Mouse (Mus musculus) c-Kit-positive CD71-positive TER-119-negative erythroid progenitor cells, embryonic 14.5 days (primary cell): ENCODE data around the gene Ghrl.
"Not testable (repeated sequence)": the region's sequence is repeated elsewhere in the genome, so short reads cannot be mapped to it uniquely, and the experiment has no call there.

Experiments used
- DNase-seq: peaks from one replicate; pipeline ENCODE4 v3.0.0-alpha.2; 2013; ENCODE audit warnings: low read depth

Gene Ghrl

GRCm38 (mm10) chr6:113696582-113697221 lies 23.0 kb downstream of the Ghrl start, which contains the start of gene Tatdn2:
Tatdn2 (plus strand) TSS chr6:113697050.
- DNase-seq: peak; percentile 90

DNA sequence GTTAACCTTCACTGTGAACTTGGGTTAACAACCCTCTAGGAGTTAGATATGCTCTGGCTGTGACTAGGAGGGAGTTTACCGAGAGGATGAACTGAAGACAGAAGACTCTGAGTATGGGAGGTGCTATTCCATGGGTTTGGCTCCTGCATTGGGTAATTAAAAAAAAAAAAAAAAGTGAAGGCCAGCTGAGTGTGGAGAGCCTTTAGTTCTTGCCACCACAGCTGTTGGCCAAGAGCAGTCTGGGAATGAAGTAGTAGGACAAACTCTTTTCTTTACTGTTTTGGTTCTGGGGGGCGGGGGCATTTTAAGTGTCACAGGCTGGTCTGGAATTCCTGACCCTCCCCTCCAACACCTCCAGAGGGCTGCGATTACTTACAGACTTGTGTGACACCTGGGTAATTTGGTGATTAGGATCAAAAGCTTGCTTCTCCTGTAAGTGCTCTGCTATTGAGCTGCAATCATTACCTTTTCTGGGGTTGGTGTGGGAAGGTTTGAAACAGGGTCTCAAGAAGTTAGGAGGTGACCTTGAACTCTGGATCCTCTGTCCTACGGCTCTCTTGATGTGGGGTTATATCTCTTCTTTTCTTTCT lies 23.8 kb downstream of the Ghrl start:
- DNase-seq: no peak

DNA sequence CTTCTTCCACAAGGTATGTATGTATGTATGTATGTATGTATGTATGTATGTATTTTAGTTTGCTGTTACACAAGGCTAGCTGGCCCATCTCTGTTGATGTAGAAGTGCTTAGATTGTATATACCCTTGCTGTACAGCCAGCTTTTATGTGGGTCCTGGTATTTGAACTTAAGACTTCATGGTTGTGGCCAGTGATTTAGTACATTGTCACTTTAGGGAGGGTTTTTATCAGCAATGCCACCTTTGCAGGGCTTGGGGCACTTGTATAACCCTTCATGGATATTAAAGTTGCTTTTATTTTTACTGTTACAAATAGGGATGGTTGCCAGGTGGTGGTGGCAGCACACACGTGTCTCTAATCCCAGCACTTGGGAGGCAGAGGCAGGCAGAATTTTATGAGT lies 24.5 kb downstream of the Ghrl start:
- no peak for DNase-seq

DNA sequence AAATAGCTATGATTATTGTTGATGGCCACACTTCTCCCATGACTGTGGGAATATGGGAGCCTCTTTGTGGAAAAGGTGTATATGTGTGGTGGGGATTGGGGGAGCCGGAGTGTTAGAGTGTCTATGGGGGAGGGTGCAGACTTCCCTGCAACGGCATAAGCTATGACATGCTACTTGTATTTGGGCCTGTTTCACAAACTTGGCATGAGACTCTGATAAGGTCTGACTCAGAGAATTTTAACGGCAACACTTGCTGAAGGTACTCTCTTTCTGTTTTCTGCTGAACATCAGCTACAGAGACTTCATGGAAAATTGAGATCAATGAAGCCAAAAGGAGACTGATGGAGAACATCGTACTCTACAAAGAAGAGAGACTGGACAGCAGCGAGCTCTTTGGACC lies 26.3 kb downstream of the Ghrl start:
- DNase-seq: no peak

DNA sequence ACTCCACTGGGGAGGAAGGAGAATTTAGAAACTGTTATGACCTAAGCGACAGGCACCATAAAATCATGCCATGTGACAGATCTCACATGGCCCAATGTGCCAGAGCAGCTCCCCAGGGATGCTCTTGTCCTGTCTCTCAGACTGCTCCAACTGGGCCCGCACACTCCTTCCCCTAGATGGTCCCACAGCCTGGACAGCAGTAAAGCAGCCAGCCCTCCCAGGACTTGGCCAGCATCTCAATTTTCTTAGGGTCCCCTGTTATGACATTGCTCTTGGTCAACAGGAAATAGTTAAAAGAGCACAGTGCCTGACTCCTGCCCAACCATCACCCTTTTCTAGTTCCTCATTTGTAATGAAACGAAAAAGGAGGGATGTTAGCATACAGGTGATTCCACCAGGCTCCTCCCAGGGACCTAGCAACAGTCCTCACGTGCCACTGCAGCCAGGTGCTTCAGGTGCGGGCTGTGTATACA lies 27.0 kb downstream of the Ghrl start:
- no peak for DNase-seq

GRCm38 (mm10) chr6:113691084-113691462 lies 28.6 kb downstream of the Ghrl start:
- DNase-seq: no peak

DNA sequence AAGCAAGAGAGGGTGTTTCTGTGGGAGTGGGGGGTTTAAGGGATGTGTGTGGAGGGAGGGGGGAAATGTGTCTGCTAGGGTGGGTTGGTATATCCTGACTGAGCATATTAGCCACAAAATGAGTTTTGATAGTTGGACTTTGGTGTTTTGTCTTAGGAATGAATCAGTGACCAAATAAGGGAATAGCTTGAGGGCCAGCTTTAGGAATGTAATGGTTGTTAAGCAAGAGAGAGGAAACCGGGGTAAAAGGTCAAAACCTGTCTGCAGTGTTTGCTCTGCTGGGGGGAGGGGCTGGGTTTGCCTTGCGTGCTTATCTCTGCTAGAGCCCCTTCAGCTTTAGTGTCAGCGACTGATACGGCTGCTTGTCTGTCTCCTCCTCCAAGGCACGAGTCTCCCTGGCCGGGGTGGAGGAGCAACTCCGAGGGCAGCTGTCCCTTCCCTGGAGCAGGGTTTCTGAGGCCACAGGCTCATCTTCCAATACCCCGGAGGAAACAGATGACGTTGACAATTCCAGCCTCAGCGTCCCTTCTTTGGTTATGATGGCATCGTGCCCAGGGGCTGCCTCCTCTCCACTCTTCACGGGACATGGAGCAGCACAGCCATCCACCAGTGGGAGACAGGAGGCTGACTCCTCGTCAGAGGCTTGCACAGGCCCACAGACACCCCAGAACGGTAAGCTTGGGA lies 29.1 kb downstream of the Ghrl start:
- peak; percentile 87 for DNase-seq

GRCm38 (mm10) chr6:113690008-113690399 lies 29.7 kb downstream of the Ghrl start:
- no peak for DNase-seq

DNA sequence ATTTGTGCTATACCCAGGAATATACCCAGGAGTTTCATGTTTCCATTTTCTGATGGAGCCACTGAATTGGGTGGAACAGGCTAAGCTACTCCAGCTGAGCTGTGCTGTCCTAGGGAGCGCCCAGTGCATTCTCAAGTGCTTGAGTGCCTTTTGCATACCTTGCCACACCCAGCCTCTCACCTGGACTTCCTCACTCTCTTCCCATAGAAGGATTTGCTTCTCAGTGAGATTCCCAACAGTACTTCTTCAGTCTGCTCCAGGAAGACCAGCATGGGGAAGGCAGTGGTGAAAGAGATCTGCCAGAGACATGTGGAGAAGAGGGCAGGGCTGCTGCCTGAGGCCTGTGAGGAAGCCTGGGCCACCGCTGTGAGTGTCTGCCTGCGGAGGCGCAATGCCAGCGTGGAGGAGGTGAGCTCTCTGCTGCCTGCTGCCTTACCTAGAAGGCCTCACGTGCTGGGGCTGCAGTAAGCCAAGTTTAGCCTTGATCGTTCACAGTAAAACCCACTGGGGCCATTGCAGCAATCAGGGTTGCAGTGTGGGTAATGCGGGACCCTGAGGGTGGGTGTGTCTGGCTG lies 33.0 kb downstream of the Ghrl start:
- DNase-seq: no peak

GRCm38 (mm10) chr6:113683081-113683825 lies 36.4 kb downstream of the Ghrl start:
- DNase-seq: no peak

DNA sequence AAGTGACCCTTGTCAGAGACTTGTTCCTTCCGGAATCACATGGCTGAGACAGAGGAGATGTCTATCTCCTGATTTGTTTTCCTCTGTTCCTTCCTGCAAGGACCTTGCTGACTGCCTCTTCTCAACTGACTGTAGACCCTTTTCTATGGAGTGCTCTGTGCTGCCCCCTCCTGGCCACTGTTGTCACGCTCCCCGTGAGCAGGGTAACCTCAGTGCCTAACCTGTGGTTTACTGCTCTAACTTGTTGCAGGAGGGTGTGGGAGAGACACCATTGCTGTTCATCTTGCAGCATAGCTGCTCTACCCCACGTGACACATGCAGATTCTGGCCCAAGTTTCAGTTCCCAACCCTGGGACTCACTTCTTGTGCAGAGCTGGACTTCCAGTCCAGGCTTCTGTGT lies 38.4 kb downstream of the Ghrl start:
- peak; percentile 69 for DNase-seq

DNA sequence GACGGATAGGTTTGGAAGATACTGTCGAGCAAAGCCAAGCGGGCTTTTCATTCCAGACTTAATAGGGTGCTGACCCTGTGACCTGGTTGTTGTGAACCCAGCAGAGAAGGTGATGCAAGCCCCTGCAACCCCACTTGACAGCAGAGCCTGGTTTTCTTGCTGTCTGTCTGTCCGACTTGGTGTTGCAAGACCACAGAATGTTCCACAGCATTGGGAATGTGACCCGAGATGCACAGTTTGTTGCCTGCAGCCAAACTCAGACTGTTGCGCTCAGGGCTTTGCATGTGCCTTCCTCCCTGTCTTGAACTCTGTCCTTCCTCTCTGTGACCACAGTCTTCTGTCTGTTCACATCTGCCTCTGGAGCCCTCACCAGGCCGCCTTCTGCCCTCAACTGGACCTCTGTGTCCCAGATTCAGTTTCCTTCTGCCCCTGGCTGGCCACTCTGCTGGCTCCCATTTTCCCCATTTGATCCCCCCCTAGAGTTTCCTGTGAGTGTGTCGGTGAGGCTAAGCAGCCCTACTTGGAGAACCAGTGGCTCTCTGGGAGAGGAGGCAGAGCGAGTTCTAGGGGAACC lies 39.6 kb downstream of the Ghrl start:
- no peak for DNase-seq

- no peak for DNase-seq
These were observed 41.3 kb downstream of the Ghrl start for GRCm38 (mm10) chr6:113678246-113679012.

DNA sequence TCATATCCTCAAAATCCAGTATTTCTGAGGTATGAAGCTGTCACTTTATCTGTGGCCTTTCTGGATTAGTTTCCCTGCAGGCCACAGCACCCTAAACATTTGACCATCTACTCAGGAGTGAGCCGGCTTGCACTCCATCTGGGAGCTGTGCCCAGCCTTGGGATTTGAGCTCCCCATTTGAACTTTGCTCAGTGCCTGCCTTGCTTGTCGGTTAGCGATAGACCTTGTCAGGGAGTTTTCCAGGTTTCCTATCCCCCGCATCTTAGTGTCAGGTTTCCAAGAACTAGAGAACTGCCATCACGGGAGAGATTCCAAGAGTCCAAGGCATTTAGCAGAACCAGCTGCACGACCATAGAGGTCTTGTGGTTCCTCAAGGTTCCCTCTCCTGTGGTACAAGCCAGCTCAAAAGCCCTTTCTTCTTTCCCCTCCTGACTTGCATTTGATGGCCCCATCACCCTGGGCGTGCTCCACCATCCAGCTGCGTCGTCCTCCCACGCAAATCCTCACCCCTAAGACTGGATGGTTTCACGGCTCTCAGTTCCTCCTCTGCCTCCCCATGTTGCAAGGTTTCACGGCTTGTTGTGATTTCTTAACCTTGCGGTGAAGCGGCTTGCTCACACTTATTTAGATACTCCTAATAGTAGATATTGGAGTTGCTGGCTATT lies 42.5 kb downstream of the Ghrl start:
- DNase-seq: no peak

- DNase-seq: no peak
These were observed 43.7 kb downstream of the Ghrl start for GRCm38 (mm10) chr6:113675991-113676390.

DNA sequence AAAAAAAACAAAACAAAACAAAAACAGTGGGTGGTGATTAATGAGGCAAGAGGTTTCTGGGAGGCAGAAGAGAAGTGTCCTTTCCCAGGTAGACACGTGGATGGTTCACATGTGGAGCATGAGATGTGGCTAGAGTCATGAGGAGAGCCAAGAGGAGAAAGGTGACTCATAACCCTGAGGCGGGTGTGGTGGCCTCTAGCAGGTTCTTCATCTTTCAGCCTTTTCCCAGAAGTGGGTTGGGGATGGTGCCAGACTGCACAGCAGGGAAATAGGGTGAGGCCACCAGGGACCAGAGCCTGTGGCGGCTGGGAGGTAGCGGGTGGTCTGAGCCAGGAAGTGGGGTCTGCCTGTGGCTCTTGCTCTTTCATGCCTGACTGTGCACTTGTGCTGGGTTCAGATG lies 44.4 kb downstream of the Ghrl start:
- DNase-seq: no peak

DNA sequence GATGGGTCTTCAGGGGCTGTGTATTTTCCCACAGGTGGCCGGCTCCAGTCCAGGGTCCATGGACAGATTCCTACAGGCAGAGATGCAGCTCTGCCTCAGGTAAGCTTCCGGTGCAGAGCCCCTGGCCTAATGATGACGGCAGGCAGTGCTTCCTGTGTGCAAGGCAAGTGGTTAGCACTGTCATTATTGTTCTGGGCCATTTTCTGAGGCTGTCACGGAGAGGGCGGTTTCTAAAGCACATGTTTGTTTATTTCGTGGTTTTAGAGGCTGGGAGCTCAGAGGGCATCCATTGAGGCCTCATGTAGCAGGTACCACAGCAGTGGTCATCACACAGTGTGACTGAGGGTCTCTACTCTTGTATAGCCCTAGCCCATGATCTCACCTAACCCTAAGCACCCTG lies 46.7 kb downstream of the Ghrl start:
- DNase-seq: no peak

DNA sequence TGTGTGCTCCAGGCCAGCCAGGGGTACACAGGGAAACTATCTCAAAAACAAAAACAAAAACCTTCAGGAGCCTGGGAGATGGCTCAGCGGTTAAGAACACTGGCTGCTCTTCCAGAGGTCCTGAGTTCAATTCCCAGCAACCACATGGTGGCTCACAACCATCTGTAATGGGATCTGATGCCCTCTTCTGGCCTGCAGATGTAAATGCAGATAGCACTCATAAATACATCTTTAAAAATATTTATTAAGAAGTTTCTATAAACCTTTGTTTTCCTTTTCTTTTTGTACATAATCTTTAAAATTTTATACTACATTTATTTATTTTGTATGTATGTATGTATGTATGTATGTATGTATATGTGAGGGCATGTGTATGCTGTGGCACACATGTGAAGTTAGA lies 47.7 kb downstream of the Ghrl start:
- not testable (repeated sequence) for DNase-seq

GRCm38 (mm10) chr6:113669821-113670220 lies 49.9 kb downstream of the Ghrl start:
- no peak for DNase-seq

- no peak for DNase-seq
These were observed 51.2 kb downstream of the Ghrl start for GRCm38 (mm10) chr6:113668287-113669154.
